Mouse (Mus musculus) Muller cell, postnatal 12 days (primary cell): ENCODE measurements around the gene Atxn1.

Experiments
- DNase-seq: peaks from one replicate; pipeline ENCODE4 v3.0.0-alpha.2; 2015; ENCODE audit errors: inconsistent ontology term

Atxn1 gene

DNA sequence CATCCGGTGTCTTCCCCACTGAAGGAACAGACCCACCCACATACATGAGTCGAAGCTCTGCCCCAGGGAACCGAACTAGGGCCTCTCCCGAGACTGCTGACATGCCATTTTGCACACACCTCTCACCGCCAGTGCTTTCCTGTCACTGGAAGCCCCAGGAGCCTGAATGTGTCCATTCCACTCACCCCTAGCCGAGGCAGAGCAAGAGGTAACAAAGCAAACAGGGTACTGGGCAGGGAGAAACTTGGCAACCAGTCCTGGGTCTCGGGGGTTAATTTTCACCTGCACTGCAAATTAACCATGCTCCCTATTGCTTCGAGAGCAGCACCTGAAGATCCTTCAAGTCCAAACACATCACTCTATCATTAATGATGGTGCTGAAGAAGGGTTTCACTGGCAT is 64.0 kb downstream of the Atxn1 start:
- DNase-seq, result no peak

DNA sequence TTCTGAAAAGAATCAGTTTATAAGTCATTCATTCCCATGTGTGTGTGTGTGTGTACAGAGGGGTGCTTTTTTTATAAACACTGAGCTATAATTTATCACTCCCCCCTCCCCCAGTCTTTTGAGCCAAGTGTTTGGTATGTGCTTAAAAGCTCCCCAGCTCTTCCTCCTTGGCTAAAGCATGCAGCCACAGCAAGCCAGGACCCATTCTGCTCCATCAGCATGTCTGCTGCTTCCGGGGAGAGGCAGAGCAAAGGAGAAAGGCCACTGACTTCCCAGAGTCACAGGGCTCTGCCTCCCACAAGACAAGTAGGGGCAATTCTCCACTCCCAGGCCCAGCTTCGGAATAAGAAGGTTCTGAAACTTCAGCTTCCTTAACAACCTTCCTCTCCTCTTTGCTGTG is 67.2 kb downstream of the Atxn1 start:
- no peak for DNase-seq

DNA sequence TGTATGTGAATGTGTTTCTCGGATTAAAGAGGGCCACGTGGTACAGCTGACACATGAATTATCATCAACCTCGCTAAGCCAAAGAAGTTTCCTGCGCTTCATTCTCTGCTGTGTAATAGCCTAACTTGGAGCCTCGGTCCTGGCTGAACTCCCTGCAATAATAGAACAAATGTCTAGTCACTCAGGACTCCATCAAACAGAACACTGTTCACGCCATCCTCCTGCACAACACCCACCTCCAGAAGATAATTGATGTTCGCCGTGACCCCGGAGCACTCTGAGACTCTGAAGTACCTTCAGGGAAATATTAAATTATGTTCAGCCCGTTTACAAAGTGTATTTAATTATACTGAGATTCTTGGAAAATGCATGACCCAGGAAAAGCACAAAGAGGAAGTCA is 70.0 kb downstream of the Atxn1 start:
- DNase-seq, result no peak

DNA sequence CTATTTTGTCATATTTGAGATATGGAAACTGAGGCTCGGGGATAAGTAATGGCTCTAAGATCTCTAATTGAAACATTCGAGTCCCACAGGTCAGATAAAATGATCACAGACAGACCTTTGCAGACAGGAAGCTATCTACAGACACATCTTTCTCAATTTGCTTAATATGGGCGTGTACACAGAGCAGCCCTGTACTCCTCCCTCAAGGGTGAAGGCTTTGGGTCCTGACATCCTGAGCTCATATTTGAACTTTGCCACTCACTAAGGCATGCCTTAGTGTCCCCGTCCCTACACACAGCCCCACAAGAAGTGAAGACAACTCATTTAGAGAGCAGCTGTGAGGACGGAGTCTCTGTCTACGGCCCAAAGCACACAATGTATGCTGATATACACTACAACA is 70.6 kb downstream of the Atxn1 start:
- DNase-seq, result no peak

DNA sequence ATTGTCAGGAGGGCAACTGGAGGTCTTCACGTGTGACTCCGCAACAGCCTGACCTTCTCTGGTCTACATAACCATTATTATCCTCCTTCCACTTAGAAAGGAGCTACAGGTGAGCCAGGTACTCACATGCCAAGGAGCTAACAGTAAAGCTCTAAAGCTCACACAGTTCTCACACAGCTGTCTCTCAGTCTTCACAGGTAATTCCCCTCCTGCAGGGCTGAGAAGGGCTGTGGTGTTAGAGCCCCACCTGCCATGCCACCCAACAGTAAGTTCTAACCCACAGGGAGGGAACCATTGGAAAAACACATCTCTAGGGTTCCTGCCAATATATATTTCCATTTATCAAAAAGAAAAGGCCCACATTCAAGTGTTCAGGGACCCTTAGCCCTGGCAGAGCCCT is 73.7 kb downstream of the Atxn1 start:
- no peak for DNase-seq

DNA sequence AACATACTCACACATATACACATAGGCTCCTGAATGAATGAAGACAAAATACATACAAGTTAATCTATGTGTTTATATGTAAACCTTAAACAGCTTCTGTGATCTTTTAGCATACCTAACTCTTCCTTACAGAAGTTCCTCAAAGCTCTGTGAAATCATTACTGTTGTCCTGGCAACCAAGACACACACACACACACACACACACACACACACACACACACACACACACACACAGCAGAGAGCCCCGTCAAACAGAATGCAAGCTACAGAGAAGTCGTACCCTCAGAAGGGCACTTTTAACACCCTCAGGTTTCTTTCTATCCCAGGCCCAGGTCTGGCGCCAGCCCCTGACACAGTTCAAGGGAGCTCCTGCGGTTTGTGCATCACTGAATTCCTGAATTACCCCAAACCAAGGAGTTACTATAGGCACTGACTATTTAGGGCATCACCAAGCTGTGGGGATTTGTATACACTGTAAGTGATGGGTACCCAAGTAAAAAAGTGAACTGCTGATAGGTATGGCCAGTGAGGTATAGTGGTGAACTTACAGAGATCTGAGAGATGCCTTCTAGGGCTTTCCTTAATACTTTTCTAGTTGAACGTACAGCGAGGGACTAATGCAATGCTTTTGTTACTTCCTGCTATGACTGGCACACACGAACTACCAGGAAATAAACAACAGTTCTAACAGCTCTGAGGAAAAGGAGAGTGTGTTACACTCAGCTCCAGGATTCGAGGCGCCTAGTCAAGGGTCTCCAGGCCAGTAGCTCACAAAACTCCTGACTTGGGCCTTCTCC is 75.7 kb downstream of the Atxn1 start:
- no peak for DNase-seq

DNA sequence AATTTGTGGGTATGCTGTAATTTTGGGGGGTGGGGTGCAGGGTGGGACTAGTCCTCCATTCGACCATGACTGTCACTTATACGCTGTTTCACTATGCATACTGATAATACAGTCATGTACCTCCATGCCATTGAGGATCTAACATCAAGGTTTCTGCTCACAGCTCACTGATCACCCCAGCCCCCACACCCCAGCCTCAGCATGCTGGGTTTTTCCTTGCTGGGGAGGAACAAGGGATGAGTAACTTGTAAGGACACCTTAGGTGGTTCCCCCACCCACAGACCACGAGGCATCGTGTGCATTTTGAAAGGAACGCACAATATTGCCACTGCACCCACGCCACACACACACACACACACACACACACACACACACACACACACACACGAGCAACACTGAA is 79.9 kb downstream of the Atxn1 start:
- no peak for DNase-seq

DNA sequence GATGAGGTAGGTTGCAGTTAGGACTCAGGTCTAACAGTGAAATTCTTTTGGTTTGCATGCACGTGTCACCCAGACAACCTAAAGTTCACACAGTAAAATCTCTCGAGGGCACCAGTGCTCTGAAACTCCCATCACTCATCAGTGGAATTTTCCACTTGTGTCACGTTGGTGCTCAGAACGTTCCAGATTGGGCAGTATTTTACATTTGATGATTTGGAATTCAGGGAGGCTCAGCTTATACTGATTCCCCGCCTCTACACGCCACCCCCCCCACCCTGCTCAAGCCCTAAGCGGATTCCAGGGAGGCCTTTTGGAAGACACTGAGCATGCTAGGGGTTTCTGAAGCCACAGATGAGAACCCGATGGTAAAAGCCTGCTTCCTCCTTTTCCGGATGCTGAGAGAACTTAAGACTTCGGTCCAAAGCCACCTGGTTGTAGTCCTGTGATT is 81.0 kb downstream of the Atxn1 start:
- DNase-seq, result no peak

DNA sequence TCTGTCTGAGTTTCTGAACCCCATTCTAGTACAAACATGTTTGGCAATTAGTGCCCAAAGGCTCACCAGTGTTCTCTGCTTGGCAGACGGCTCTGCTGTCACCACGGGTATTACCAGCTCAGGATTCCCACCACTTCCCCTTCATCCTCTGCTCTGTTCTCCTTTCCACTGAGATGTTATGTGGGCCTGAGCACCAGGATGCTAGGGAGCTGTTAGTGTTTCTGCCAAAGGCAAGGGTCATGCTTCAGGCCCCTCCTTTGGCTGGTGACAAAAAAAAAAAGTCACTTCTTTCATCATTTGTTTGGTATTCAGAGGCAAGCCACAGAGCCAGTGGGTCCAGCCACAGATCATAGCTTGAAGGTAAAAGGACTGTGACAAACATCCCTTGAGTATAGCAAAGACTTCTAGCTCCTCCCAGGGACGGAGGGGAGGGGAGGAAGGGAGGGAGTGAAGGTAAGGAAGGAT is 81.8 kb downstream of the Atxn1 start:
- peak; percentile 66 for DNase-seq

DNA sequence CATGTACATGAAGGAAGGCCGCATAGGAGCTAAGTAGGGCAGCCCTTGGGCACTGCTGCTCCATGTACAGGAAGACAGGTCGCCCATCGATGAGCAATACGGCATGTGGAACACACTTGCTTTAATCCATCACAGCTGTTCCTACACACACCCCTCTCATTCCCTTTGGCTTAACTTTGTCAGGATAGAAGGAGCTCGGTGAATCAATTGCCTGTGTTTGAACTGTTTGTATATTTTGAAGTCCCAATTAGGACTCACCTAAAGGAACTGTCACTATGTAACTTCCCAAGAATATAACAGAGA is 84.3 kb downstream of the Atxn1 start:
- no peak for DNase-seq

DNA sequence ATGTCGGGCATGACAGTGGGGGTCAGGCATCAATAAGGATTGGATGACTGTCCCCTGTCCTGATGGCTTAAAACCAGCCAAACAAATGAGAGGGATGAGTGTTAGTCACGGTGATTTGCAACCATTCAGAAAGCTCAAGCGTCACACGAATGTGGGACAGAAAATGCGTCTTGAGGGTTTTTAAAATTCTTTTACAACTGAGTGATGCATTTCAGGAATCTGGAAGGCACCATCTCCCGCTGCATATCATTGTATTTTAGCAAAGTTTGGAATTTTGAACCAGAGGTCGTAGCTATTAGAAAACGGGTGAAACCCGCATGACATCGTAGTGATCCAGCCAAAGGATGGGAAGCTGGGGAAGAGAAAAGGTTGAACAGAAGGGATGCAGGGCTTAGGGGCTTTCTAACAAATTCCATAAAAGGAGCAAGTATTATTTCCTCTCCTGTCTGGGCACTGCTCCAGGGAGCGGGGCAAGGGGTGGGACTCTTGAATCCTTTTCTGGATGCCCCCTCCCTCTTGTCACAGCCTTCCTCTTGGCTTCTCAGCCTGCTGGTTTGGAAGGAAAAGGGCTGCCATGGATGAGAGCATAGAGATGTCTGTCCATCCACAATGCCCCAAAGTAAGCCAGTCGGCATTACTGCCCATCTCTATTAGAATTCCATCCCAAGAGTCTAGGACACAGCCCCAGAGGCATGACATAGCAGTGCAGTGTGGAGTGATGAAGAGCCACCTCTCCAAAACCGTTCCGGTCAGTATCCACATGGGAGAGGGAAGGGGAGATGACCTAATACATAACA is 84.9 kb downstream of the Atxn1 start:
- peak; percentile 88 for DNase-seq

DNA sequence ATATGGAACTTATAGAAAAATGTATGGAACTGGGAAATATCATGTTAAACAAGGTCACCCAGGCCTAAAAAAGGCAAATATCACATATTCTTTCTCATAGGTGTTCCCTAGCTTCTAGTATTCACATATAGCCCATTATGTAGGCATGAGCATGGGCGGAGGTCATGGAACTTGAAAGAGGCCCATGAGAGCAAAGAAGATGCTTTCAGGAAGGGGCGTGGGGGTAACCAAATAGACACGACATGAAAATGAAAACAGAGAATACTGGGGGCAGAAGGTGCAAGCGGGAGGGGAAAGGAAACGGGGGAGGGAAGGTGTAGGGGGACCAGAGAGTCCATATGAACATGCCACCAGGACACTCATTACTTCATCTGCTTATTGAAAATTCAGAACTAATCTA is 87.9 kb downstream of the Atxn1 start:
- DNase-seq, result no peak

DNA sequence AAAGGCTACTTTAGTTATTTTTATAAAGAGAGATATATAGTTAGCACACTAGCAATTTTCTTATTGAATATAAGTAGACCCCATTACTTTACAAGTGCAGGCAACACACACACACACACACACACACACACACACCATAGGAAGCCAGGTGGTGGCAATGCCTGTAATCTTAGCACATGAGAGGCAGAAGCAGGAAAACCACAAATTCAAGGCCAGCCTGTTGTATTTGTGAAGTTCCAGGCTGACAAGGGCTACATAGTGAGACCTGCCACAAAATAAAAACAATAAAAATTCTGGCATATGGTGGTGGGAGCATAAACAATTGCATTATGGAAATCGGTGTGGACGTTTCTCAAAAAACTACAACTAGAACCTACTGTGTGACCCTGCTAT is 88.4 kb downstream of the Atxn1 start:
- no peak for DNase-seq

DNA sequence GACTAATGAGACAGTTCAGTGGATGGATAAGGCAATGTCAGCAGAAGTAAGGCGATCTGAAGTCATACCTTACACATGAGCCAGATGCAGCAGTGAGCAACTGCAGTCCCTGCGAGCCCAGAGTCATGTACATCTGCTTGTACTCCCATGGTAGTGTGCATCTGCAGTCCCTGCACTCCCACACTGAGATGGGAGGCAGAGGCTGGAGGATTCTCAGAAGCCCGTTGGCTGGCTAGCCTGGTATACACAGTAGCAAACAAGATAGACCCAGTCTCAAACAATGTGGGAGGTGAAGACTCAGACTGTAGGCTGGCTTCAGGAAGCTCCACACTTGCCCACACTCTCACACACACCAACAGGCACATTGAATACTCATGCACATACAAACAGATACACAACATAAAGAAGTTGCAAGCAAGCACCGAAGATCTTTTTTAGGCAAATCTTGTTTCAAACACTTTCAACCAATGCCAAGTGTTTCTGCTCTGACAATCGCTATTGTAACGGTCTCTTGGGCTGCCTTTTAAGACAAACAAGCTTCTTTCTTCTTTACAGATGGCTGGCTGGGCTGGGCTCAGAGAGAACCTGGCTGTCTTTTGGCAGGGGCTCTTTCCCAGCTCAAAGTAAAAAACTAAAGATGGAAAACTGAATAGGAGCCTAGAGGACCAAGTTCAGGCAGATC is 89.0 kb downstream of the Atxn1 start:
- DNase-seq, result no peak

DNA sequence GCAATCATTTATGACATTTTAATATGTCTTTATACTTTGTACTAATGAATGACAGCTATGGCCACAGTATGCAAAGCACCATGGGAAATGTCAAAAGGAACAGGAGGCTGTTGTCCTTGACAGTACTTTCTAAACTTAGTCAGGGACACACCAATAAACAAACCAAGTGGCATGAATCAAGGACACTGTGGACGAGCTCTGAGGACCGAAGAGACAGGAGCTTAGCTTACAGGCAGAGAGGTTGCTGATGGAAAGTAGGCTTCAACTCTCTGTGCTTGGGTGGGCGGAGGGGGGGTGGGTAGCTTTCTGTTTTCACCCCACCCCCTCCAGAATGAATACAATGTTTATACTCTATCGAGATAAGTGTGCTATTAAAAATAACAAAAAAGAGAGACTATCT is 90.6 kb downstream of the Atxn1 start:
- DNase-seq, result no peak

DNA sequence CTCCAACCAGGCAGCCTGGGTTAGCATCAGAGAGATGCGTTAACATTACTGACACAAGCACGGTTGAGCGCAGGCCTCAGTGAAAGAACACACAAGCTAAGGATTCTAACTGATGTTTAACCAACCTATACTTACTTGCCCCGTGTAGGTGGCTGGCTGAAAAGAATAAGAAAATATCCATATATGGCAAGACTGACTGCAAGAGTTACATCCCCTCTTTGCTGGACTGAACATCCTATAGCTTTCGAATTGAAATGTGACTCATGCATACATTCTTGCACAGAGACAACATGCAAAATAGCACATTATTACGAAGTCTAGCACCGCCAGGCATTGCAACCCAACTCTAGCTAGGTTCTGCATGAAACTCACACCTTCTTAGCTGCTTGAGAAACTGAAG is 91.8 kb downstream of the Atxn1 start:
- no peak for DNase-seq

DNA sequence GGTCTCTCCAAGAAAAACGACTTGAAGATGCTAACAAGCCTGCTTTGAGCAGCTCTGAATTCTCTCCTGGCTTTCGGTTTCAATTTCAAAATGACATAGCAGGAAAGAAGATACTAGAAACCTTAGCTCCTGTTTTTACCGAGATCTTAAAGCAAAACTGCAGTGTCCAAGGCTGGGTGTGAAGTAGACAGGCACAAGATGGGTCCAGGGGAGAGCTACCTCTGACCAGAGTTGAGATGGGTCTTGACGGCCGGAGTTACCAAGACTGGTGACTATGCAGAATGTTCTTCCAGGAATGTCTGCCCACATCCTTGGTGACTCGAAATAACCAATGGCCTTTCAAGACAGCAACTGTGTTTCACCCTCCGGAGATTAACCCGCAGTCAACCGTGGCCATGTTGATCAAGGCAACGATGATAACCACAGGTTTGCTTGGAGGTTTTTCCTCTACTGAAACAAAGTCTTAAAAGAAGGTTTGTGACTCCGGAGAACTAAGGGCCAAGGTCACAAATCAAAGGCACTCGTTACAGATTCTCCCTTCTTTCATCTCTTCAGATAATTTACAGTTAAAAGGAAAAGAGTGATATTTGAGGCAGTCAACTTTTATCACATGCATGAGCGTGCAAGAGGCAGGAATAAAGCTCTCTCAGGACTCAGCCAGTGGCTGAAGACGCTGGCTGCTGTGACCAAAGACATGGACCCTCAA is 92.6 kb downstream of the Atxn1 start:
- DNase-seq, result peak; percentile 46

DNA sequence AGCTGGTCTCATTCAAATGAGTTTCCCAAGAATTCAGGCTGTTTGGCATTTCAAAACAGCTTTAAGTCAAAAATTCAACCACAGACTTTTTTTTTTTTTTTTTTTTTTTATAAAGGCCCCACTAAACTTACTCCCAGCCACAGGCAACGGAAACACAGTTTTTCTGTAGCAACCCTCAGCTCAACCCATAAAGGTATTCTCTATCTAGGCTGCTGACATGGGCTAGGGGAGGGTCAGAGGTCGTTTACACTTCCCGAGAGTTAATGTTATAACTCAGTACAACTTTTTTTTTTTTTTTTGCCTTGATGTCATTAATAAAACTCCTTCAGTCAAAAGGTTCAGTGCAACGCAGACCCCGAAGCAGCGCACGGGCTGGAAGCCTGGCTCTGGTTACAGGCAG is 93.3 kb downstream of the Atxn1 start:
- no peak for DNase-seq

DNA sequence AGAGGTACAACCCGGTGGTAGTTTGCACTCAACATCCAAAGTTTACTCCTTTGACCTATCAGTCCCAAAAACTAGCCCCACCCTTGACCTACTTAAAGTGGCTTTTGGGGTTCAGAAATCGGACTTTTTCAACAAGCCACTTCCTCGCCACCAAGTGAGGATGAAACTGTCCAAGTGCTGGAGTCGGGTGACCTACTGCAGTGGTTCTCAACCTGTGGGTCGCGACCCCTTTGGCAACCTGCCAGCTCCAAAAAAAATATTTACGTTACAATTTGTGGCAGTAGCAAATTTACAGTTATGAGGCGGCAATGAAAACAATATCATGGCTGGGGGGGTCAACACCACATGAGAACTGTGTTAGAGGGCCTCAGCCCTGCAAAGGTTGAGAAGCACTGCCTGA is 95.9 kb downstream of the Atxn1 start:
- DNase-seq, result no peak

DNA sequence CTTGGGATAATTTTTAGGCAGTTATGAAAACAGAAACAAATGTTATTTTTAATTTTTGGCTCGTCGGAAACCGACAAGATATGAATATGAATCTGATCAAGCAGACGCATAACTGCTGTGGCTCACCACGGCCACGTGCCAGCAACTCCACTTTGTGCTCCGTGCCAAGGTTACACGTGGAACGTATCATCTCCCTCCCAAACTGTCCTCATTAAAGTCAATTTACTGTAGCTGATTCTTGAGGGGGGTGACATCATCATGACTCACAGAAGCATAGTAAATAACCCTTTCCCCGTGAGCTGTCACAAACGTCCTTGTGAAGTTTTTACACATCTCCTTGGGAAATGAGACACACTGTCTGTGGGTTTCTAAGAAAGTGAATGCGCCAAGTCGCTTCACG is 97.5 kb downstream of the Atxn1 start:
- peak; percentile 82 for DNase-seq

DNA sequence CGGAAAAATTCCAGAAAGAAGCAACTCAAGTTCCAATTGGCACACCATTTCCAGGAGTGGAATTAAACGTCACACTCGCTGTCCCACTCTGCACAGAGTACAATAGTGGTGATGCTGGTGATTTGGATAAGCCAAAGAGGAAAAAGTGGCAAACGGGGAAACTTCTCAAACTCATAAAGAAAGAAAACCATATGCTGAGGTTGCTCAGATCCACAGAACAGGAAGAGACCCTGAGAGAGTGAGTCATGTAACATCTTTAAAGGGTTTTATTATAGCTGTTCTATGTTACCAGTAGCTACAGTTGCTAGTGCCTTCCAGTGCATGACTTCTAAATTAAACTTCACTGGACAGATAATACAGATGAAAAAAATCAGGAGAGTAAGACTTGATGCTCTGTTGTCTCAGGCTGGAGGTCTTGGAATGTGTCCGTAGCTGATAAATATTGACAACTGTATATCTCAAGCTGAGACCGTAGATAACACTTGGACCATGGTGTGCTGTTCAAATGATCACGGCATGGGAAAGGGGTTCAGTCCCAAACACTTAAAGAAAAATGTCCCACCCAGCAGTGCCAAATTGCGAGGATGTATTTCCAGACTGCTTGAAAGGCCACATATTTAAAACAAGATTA is 98.1 kb downstream of the Atxn1 start:
- DNase-seq, result no peak

DNA sequence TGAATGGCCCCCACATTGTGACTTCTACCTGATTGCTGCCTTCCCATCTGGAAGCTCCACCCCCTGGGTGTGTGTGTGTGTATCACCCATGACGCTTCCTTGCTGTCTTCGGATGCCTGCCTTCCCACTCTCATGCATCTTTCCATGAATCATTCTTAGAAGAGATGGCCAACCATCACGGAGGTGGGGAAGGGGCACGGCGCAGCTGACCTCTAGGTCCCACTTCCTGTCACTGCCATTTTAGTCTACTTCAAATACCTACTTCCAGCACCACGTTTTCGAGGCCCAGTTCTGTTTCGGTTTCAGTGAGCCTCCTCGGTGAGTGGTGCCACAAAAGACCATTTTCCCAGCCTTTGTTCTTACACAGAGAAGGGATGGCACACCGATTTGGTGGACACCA is 99.2 kb downstream of the Atxn1 start:
- no peak for DNase-seq
